Mouse (Mus musculus) lung, postnatal 14 days (tissue): Measurements from ENCODE around the gene Sec63.

Source experiments
- DNase-seq: peaks from one replicate; pipeline ENCODE4 v3.0.0; 2021

Sec63 gene

DNA sequence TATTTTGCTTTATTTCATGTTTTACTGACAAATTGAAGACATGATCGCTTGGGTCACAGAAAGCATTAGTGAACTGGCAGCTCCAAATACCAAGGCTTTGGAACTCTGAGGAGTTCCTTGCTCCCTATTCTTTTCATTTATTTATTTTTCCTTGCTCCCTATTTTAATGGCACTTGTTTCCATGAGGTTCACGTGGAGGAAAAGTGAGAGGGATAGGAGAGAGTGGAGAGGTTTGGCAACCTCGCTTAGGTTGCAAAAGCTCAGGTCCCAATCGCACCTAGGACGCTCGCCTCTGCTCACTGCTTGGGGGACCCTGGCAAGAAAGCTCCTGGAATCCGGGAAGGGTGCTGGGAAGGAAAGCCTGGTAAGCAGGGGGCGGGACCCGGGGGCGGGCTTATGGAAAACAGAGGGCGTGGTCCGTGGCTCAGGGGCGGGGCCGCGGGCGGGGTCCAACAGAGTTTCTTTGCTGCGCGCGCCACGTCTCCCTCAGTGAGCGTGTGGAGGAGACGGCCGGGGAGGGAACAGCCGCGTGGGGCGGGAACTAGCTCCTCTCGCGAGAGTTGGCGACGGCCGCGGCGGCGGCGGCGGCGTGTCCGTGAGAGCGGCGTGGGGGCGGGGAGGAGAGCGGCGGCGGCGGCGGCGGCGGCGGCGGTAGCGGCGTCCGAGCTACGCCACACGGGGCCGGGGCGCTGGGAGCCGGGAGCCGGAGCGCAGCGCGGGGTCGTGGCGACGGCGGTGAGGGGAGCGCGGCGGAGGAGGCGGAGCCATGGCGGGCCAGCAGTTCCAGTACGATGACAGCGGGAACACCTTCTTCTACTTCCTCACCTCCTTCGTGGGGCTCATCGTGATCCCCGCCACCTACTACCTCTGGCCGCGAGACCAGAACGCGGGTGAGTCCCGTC, at the start of gene Sec63:
Gene Sec63 (plus strand): TSS at position 498 of the 902 bp plus-strand sequence.
- DNase-seq, result peak; percentile 99

DNA sequence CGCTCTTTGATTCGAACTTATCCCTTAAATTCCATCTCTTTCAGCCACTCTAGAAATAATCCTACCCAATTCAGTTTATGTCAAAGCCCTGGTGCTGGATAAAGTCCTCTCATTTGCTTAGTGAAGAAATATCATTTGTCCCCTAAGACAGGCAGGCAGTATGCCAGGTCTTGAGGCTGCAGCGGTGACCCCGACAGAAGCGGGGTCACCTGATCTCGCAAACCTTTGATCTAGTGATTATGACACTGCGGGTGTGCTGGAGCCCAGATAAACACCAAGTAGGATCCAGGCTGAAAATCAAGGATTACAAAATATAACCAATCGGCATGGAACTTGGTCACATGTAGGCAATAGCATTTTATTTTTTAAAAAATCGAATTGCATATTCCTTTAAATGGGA, 46.6 kb upstream of the Sec63 start:
- DNase-seq, result peak; percentile 5

DNA sequence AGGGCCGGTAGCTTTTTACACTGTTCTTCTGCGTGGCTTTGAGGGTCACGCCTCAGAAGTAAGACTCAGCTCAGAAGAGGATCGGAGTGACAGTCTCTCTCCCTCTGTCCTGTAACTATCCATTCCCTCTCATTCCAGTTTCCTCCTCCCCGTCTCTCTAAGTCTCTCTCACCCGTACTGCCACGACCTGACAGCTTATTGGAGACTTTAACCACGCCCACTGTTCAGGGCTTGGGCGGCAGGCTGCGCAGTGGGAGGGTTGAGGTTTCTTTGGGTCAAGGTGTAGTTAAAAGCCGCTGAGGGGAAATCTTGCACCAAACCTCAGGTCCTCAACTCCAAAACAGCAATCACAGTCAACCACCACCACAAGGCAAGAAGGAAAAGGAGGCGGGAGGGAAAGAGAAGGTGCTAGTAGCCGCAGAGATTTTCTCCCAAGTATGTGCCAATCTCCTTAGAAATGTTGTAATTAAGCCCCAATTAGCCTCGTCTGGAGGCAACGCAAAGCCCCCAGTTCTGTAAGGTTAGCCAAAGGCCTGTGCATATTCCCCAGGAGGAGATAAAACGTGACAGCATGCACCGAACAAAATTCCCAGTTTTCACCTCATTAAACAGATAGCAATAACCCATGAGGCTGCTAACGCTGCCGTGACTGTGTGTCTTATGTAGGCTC, 45.8 kb upstream of the Sec63 start:
- DNase-seq, result peak; percentile 3

DNA sequence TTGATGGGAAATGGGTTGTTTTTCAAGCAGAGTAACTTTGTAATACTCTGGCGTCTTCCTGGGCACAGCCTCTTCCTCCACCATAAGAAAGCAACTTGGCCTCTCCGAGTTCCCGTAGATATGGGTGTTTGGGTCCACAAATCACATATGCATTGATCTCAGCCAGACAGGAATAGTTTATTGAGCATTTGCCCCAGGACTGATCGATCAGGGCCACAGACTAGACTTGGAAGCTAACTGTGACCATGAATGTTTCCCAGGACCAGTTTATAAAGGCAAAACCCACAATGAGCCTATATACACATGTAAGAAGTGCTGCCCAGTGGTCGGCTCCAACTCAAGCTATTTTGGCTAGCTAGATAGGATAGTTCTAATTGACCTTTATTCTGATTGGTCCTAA, 39.2 kb upstream of the Sec63 start:
- DNase-seq, result no peak

DNA sequence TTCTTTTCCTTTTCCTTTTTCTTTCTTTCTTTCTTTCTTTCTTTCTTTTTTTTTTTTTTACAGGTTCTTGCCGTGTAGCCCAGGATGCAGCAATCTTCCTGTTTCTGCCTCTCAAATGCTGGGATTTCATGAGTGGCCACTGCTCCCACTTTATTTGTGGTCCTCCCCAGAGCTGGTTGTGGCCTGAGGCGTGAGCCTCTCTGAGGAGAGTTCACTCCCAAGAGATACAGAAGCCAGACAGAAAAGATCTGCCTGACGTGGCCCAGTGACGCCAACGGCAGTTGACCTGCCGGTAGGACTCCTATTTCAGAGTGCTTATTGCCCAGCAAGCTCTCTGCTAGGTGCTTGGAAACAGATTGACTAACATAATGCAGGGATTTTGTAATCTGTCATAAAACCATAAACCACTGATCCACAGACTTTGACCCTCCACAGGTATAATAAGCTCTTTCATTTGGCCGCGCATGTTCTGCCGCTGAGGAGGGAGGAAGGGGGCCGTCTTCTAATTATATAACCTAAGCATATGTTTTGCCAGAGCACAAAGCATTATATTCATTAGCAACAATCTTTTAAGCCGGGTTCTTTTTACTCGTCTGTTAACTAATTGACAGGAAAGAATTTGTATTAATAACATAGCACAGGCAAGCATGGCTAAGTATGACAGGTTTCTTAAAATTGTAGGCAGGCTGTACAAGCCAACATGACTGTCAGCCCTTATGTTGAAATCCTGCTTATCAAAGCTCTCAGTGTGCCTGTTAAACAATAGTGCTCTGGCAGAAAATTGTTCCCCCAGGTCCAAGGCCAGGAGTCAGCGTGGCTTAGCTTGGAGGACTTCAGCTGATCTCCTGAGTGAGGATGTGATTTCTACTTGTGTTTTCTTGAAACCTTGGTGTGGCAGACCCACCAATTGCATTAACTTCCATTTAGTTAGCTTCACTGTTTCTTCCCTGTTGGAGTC, 37.7 kb upstream of the Sec63 start:
- no peak for DNase-seq

DNA sequence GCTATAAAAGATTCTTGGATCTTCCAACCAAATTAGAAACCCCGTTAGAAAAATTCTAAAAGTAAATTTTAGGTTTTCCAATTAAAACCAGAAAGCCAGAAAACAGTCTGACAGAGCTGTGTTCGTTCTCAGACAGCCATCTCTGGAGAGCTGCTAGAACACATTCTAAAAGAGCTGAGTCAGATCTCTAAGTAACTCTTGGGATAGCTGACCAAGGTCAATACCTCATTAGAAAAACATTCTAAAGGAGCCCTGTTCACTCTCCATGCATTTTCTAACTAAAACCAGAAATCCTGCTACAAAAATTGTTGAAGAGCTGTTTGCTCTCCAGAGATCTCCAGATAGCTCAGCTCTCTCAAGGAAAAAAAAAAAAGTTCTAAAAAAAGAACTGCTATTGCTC, 31.7 kb upstream of the Sec63 start:
- no peak for DNase-seq

DNA sequence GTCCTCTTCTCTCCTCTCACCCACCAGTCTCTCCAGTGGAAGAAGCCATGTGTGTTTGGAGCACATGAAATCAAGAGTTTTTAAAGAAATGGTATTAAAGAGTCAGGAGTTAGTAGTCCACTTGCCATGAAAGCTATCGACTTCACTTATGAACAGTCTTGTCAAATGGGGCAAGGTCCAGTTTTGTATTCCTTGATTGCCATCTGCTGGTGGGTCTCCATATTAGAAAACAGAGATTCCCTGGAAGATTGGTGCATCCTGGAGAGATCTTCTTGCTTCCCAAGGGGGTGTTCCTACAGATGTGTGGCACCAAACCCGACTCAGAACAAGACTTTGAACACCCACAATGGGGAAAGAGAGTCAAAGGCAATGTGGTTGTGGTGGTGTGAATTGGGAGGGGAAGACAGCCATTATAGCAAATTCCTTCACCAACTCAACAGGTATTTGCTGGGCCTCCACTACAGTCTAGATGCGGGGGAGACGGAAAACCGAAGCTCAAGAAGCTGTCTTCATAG, 26.7 kb upstream of the Sec63 start:
- peak; percentile 38 for DNase-seq

DNA sequence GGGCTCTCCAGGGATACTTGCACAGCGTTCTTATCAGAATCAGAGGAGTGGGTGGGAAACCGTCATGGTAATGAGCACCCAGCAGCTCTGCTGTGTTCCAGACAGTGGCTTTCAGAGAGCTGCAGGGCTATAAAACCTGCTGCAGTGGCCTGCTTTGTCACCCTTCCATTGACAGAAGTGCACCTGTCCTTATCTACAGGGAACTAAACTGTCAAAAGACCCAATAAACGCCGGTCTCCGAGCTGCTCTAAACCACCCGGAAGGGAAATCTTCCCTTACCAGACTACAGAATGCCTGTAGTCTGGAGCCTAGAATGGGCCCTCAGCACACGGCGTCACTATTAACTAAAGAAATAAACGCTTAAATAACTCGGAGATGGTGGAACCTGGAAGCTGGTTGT, 9.5 kb upstream of the Sec63 start:
- no peak for DNase-seq

DNA sequence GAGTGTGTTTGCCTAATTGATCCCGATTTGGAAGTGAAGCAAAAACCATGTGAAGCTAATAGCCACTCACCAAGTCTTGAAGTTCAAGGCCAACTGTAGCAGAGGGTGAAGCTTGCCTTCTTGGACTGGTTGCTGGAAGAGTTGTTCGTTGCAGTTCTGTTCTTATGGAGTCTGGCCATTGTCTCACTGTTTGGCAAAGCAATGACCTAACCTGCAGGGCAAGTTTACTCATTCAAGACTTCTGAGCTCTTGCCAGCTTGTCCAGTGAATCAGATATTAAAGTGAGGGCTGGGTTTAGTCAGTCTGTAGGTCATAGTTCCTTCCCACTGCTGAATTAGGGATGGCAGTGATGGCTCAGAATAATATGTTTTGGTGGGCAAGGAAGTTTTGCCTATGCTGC, 7.0 kb upstream of the Sec63 start:
- no peak for DNase-seq

DNA sequence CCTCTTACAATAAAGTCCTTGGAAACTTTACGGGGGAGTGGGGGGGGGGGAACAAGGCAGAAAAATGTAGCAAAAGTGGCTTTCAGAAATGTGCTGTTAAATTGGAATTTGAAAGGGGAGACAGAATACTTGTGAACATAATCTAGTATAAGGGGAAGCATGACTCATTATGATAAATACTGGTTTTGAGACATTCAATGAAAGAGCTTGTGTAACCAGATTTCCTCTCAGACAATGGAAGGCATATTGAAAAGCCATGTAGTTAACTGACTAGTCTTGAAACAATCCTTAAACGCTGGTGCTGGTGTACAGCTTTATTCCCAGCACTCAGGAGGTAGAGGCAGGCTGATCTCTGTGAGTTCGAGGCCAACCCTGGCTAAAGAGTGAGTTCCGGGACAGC, 1.6 kb upstream of the Sec63 start:
- DNase-seq, result no peak

DNA sequence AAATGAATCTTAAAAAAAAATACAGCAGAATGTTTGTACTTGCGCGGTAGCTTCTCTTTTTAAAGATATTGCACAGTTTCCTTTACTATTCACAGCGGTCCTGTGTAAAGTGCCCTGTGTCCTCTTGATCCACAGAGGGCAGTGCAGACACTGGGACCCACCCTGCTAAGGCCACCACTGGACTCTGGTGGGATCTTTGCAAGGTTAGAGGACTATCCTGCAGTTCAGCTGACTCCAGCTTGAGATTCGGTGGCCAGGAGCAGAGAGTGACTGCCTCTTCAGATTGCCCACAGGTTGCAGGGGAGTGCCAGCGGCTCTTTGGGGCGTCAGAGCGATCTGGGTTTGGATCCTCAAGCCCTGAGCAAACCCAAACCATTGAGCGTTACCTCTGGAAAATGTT, 967 bp upstream of the Sec63 start:
- DNase-seq, result peak; percentile 14

DNA sequence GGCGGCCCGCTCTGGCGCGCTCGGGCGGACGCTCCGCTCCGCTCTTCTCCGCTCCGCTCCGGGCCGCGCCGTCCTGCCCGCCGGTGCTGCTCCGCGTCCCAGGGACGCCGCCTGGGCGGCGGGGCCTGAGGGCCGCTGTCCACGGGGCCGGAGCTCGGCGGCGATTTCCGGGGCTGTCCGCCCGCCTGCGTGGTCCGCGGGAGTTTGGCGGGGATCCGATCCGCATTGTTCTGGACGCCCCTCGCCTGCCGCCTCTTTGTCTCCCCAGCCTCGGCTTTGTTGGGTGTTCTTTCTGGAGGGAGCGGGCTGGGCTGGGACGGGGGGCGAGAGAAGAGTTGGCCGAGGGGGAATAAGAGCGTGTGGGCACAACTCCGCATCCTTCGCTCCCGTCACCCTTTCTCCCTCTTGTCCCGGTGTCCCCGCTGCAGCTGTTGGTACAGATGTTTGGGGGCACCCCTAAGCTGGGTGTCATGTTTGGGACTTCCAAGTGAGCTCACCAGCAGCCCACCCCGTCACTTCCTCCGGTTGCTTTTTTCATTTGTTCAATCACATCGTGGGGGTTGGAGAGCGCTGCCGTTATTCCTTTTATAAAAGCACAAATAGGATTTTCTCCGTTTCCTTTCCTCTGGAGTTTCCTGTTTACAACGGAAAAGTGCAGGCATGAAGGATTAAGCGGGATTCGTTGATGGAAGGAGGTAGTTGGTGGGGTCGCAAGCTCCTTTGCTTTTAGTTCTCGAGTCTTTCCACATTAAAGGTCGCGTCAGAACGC, 789 bp downstream of the Sec63 start:
- peak; percentile 51 for DNase-seq

DNA sequence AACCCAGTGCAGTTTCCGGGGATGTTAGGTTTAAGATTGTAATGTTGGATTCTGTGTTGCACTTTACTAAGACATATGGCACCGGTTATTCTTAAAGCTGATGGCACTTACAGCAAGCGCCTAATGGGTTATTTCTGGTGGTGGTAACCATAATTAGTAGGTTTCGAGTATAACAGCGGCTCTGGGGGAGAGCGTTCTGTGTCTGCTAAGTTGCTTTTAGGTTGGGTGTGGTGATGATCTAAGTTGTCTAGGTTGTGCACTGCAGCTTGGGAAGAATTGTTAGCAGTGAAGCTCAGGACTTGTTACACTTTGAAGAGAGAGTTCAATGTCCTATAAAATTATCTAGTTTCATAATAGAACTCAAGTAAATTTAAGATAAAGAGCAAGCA, 1.4 kb downstream of the Sec63 start:
- DNase-seq, result no peak

DNA sequence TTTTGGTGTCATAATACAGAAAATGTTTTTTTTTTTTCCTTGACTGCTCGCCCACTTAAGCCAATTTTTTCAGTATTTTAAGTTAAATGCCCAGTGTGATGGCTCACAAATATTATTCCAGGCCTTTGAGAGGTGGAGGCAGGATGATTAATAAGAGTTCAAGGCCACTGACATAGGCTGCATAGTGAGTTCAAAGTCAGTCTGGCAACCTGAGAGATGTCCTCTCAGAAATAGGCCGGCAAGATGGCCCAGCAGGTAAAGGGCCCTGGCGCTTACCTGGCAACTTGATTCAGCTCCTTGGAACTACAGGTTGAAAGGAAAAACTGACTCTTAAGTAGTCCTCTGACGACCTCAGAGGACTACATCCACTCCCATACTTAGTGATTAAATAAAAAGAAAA, 1.9 kb downstream of the Sec63 start:
- no peak for DNase-seq

DNA sequence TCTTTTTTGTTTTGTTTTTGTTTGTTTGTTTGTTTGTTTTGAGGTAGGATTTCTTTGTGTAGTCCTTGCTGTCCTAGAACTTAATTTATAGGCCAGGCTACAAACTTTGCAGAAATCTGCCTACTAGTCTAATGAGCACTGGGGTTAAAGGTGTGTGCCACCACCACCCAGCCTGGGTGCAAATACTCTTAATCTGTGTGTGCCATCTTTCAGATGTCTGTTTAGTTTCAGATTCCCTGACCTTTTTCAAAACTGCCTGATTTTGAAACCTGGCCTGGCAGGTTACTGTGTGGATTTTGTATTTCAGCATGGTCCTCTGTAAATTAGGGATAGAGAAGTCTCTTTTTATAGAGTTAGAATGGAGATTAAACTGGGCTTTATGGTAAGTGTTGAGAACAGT, 4.0 kb downstream of the Sec63 start:
- DNase-seq, result no peak

DNA sequence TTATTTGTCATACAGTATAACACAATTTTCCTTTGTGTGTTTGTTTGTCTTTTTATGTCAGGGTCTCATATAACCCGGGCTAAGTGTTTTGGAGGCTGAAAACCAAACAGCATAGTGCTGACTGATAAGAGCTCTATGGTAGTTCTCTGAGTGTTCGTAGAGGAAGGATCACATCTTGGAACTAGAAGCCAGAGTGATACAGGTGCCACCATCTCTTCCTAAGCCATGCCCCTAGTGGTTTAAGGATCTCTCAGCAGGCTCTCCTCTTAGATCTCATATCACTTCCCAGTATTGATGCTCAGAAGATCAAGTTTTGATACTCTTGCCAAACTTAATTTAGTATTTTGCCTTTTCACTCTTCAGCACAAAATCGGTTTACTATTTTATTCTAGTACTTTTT, 14.2 kb downstream of the Sec63 start:
- no peak for DNase-seq

DNA sequence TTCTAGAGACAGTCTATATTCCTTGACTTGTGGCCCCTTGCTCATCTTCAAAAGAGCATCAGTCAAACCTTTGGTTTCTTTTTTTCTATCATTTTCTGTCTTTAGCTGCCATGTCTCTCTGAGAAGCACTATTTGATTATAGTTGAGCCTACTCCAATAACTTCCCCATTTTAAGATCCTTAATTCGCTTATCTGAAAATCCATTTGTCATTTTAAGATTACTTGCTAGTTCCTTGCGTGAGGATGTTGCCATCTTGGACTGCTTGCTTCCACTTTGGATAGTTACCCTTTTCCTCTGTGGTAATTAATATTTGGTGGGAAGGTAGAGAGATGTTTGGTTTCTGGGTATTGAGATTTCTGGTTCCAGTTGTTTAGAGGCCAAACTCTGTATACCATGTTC, 19.5 kb downstream of the Sec63 start:
- DNase-seq, result no peak

DNA sequence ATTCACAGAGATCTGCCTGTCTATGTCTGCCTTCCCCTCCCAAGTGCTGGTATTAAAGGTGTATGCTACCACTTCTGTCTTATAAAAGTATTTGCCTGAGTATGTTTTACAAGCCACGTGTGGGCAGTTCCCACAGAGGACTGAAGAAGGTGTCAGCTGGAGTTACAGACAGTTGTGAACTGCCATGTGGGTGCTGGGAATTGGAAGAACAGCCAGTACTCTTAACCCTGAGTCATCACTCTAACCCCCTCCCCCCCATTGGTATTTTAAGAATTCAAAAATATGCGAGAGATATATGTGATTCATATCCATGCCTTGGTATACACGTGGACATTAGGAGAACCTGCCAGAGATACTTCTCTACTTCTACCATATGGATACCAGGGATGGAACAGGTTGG, 20.4 kb downstream of the Sec63 start:
- DNase-seq, result no peak

DNA sequence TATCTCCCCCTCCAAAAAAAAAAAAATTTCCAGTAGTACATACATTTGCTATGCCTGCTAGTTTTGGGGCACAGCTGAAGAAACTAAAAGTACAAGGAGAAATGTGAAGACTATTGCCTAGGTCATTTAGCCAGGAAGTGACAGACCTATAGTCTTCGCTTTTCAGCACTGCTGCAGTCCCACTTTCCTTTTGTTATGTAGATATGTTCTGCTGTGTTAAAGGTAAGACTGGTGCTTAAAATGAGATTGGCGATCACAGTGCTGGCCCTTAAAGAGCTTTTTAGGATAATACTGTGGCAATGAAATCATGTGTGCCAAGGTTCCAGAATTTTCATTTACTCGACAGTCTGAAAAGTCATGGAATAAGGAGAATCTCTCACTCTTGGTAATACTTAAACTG, 39.6 kb downstream of the Sec63 start:
- DNase-seq, result no peak

DNA sequence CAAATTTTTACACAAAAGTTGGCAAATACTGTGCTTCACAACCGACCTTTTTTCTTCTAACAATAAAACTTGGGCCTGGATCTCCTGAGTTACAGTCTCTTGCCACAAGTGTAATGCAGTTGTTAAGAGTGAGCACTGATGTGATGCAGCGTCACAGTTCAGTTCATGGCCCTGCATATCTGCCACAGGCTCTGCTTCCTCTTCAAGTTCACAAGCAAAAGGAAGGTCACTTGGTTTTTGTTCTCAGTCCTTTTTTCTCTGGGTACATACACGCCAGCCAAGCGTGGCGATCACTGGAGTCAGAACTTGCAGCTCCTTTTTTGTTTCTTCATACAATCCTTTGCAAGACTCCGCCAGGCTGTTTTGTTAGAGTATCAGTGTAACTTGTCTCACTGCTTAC, 64.6 kb downstream of the Sec63 start:
- DNase-seq, result no peak

DNA sequence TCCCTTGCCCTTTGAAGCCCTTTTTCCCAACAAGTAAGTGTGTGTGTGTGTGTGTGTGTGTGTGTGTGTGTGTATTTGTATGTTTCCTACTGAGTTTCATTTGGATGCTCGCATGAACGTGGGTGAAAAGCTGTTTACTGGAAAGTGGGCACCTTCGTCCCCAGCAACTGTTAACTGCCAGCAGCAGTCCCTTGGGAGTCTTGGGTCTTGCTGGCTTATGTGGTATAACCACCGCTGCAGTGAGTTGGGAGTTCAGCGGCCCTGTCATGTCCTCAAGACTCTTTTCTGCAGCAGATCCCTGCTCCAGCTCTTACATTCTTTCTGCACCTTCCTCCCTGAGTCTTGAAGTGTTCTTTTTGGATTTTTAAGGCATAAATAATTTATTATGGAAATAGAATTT, 65.9 kb downstream of the Sec63 start:
- DNase-seq, result no peak

DNA sequence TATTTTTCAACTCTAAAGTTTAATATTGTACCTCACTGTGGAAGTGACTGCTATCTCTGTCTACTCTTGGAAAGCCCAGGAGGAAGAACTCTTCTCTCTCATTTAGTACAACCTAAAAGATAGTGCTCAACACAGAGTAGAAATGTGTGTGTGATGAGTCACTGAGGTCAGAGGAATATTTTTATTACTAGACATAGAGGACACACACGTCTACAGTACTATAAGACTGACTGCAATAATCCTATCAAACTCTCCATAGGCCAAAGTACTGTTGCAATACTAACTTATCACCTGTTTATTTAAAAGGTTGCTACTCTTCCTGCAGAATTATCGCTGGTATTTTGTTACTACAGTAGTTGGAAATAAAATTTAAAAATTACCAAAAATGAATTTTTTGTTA, 68.7 kb downstream of the Sec63 start:
- no peak for DNase-seq
